Mouse (Mus musculus): Measurements from ENCODE around the gene Ttc17.

The Ttc17 gene

DNA sequence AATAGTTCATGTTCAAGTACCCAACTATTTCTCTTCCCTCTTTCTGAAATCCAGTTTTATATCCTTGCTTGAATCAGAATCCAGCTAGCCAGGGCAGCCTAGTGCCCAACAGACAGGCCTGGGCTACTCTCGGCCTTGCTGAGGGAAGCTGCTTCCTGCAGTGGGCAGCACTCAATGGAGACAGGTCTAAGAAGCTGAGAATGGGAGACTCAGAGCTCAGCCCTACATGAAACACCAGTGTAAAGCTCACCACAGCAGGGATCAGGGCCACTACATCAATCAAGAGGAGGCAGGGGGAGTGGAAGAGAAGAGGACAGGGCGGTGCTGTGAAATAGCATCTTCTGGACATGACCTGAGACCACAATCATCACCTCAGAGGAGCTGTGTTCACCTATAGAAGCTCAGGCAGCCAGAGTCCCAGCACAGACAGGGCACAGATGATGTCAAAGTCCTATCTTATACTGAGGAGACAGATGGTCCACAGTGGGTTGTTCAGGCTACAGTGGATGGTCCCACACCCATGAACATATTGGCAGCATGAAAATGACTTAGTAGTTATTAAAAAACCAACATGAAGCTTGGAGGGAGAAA is 25.3 kb downstream of the Ttc17 start:
- DNase-seq (ENCODE audit: low spot score) = no peak

DNA sequence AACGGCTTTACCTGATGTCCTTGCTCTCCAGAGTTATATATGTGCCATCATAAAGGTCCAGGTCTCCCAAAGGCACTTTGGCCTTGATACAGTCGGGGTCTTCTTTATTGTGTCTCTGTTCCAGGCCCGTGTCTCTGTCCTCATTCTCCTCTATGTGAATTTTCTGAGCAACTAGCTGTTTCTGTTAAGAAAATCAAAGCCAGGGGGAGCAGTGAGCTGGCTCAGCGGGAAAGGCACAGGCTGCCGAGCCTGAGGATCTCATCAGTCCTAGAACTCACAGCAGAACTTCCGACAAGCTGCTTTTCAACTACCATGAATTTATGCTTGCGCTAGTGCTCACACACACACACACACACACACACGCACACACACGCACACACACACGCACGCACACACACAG is 27.8 kb downstream of the Ttc17 start:
- DNase-seq (ENCODE audit: low spot score) = no peak

DNA sequence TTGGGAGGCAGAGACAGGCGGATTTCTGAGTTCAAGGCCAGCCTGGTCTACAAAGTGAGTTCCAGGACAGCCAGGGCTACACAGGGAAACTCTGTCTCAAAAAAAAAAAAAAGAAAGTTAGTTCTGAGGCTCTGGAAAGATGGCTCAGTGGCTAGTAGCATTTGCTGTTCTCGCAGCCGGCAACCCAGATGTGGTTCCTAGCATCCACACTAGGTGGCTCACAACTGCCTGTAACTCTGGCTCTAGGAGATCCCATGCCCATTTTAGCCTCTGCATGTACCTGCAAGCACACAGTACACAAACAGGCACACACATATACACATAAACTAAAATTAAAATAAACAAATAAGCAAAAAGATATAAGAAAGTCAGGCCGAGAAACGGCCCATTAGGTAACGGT is 35.4 kb downstream of the Ttc17 start:
- no peak for DNase-seq (ENCODE audit: low spot score)

DNA sequence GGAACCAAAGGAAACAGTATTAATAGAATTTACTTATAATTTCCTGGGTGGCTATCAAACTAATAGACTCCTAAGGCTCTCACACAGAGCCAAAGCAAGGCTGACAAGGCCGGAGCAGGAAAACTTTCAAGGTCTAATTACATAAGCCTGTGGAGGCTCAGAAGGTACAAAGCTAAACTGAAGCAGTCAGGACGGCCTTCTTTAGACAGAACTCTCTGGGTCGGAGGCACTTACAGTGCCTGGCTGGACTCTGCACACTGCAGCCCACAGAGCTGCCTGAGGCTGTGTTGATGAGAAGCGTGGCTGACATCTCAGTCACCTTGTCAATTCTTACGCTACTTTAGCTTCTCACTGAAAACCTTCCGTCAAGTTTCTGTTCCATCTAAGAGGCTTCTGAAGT is 42.7 kb downstream of the Ttc17 start:
- no peak for DNase-seq (ENCODE audit: low spot score)

DNA sequence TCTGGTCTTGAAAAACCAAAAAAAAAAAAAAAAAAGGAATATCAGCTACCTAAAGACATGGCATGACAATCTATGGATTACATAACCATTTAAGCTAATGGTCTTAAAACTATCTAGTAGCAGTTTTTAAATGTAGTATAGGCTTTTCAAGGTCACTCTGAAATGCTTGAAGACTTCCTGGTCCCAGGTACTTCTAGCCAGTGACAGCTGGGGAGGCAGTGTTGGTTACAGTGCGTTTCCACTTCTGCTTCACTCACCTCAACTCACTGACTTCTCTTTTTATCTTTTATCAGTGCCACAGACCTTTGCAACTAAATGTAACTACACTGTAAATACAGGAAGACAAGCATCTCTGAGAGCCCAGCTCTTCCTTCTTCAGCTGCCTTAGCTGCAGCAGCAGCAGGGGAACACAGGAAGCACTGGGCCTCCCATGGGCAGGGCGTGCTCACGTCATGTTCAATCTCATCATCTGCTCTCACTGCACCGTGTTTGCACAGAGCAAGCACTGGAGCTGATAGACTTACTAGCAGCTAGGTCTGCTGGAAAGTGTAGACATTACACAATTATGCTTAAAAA is 46.0 kb downstream of the Ttc17 start:
- DNase-seq (ENCODE audit: low spot score) = no peak

DNA sequence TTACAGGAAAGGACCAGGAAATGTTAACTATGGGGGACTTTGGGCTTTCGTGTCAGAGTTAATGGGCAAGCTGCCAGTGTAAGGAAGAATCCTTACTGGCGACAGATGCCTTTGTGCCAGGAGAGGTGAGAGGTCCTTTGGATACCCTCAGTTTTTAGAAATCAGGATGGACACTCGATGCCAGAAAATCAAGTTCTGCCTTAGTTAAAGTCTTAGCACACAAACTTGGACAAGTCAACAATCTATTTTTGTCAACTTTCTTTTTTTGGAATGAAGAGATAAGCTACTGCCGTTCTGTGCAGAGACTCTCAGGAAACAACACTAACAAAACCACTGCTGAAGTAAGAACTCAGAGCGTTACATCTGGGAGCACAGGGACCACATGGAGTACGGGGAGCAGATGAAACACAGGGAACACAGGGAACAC is 58.3 kb downstream of the Ttc17 start:
- no peak for DNase-seq (ENCODE audit: low spot score)

DNA sequence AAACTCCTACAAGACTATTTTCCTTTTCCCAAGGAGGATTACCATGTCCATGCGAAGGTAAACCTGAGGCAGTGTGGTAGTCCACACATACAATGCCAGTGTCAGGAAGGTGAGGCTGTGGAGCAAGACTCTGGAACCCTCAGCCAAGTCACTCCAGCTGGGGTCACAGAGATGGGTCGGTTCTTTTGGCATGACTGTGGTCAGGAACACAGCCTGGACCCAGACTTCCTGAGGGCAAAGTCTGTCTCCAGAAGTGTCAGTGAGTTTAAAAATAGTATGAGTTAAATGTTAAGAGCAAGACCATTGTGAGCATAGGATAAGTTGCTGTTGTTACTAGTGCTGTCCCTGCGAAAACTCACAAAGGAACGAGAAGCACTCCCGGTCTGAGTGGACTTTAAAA is 59.7 kb downstream of the Ttc17 start:
- no peak for DNase-seq (ENCODE audit: low spot score)

DNA sequence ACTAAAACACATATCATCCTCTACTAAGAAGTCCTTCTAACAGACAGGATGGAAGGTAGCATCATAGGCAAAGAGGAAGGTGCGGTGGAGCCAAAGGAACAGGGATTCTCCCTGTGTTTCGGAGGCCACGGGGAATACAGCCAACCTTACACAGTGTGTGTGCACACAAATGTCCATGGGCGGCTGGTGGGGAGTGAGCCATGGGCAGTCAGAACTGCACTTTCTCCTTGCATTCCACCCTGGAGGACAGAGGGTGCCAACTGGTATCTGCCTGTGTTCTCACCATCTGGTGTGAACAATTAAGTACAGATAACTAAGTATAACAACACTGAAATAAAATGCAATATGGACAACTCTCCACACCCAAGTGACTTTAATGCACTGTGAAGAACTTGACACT is 61.9 kb downstream of the Ttc17 start:
- DNase-seq (ENCODE audit: low spot score) = no peak

DNA sequence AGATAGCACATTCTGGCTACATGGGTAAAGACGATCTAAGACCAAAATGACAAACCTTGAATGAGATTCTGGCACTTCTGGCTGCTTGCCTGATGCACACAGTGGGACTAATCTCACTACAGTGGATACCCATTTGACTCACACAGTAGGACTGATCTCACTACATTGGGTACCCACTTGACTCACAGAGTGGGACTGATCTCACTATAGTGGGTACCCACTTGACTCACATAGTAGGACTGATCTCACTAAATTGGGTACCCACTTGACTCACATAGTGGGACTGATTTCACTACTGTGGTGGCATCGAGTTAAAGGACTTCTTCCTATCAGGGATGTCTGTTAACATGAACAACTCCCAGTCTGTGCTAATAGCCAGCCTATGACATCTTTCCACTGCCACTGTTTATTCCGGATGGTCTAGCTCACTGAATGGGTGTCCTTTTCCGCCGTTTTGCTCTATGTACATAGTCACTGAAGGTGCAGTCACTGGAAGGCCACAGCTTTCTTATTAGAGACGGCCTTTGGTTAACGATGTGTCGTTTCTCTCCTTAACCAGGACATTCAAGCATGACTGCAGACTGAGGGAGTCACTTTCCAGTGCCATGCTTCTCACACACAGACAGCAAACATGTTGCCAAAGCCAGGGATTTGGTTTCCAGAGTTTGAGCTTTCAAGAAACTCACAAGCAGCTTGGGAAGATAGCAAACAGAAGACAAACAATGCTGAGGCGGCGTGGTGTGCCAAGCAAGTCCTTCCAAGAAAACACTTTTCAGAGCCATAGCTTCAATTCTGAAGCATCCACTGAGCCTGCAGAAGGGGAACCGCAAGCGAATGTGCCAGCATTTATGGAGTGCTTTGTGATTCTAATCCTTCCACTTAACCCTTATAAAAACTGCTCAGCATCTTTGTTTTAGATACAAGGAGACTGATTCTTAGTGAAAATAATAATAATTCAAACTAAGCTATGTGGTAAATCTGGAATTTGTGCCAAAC is 62.9 kb downstream of the Ttc17 start:
- no peak for DNase-seq (ENCODE audit: low spot score)

DNA sequence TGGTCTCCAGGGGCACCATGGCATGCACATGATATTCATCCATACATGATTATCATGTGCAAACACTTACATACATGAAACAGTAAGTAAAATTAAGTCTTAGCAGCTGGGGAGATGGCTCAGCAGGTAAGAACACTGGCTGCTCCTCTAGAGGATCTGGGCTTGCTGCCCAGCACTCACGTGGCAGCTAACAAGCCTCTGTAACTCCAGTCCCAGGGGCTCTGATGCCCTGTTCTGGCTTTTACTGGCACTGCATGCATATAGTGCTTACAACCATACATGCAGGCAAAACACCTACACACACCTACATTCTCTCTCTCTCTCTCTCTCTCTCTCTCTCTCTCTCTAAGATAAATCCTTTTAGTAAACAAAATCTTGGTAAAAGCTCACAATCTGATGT is 65.7 kb downstream of the Ttc17 start:
- DNase-seq (ENCODE audit: low spot score) = no peak

DNA sequence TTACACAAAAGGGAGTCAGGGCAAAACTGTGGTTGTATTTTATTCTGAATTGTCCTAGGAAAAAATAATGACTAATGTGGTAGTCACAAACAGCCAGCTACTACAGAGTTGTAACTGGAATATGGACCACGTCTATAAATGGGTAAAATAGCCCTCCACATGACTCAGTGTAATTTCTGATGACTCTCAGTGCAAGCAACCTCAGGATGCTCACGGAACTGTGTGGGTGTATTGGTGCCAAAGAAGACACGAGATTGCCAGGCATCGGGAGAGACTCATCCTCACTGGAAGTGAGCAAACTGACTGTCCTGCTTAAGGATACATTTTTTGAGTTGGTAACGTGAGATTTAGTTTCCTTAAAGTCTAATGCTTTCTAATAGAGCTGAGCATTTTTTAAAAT is 67.0 kb downstream of the Ttc17 start:
- no peak for DNase-seq (ENCODE audit: low spot score)

DNA sequence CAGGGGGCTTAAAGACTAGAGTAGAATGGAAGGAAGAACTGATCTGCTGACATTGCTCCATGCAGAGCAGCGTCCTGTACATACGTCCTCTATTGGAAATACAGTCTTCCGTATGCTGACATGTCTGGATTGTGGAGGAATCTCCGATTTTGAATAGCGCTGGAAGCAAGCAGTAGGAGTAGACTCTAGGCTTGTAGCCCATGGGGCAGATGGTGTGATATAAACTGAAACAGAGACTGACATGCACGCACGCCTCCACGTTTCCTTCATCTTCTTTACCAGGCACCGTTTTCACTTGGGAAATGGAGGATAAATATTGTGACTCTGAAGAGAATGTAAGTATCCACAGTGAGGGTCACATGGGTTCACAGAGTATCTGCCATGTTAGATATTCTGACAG is 70.2 kb downstream of the Ttc17 start:
- DNase-seq (ENCODE audit: low spot score) = no peak

DNA sequence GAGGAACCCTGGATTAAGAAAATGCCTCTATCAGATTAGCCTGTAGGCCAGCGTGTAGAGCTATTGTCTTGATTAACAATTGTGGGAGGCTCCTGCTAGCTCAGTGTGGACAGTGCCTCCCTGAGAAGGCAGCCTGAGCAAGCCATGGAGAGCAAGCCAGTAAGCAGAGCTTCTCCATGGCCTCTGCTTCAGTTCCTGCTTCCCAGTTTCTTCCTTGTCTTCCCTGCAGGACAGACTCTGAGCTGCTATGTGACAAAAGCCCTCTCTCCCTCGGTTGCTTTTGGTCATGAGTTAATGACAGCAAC is 71.8 kb downstream of the Ttc17 start:
- DNase-seq (ENCODE audit: low spot score) = no peak

DNA sequence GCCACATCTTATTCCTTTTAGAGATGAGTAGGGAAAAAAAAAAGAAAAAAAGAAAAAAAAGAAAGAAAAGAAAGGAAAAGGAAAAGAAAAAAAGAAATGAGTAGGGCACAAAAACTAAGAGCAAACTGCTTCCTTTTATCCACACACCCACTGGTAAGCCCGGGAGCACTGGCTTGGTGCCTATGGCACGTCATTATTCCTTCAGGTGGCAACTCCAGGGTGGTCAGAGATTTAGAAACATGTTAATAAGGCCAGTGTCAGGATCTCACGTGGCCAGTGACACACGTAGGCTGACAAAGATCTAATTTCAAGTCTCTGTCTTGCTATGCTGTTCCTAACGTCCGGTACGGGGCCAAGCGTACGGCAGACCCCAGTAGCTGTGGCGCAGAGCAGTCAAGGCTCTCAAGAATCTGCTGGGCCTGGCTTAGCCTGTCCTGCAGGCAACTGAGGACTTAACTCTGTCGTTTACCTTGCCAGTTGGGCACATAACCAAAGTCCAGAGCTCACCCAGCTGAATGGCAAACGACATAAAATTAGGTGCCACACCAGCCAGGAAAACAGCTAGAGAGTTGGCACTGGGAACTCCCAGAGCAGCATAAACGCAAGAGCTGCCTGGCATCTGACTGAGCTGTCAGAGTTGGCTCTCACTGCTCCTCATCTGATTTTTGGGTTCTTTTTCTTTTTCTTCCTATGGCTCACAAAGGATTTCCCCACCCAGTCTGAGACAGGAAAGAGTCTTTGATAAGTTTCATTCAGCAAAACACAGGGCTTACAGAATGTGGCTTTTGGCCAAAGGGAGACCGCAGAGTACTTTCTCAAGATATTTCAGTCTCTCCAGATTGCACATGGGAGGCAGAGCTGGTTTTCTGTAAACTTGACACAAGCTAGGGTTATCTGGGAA is 72.4 kb downstream of the Ttc17 start:
- no peak for DNase-seq (ENCODE audit: low spot score)

DNA sequence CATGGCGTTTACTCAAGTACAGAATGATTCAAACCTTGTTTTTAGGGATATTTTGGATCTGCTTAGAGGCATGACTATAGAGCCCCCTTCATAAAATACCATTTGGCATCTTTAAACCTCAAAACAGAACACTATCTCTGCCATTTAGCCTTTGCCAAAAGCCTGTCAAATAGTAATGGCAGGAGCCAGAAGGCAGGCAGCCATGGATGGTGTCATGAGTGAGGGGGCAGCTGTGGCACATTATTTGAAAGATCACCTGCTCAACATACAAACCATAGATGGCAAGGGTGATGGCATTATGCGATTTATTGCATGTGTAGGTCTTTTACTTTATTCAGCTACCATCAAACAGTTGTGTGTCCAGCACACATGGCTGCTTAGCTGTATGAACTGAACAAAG is 73.4 kb downstream of the Ttc17 start:
- no peak for DNase-seq (ENCODE audit: low spot score)

DNA sequence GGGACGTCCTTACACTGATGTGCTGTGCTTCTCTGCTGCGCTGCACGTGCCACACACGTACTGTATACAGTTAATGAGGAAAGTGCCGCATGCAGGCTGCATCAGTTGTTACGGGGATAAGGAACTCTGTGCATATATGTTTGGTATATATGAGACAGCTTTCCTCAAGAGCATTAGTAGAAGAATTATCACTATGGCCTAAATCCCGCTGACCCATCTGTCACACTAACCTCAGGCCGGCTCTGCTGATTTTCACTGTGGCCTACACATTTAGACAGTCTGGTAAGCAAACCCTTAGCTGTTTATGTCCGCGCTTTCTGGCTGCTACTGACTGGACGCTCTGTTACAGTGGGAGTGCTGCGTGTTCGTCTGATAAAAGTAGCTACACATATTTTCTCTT is 77.2 kb downstream of the Ttc17 start:
- DNase-seq (ENCODE audit: low spot score) = no peak

DNA sequence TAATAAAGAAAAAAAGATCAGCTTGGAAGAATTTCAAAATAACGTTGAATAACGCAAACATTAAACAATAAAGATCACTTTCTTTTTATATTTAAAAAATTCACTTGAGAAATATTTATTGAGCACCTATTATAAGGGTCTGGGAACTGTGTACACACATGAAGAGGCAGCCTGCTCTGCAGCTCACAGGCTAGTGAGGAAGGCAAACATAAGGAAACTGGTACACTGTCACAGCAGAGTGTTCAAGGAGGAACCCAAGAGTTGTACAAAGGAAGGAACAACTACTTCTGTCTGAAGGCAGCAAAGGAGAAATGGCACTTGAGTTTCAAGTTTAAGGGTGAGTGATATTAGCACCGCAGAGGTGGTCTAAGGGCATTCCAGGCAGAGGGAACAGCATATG is 78.7 kb downstream of the Ttc17 start:
- DNase-seq (ENCODE audit: low spot score) = no peak

DNA sequence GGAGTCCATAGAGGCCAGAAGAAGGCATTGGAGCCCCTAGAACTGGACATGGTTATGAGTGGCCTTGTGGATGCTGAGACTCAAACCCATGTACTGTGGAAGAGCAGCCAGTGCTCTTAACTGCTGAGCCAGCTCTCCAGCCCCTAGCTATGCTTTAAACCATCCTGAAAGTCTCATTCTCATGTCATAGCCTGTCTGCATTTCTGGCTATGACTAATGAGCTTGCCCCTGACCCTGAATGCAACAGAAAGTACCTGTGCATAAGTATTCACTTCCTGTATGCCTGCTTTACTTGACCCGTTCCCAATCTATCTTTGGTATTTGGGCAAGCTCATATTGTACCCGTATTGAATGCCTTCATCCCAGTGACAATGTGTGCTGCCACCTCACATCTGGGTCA is 86.7 kb downstream of the Ttc17 start:
- DNase-seq (ENCODE audit: low spot score) = no peak

DNA sequence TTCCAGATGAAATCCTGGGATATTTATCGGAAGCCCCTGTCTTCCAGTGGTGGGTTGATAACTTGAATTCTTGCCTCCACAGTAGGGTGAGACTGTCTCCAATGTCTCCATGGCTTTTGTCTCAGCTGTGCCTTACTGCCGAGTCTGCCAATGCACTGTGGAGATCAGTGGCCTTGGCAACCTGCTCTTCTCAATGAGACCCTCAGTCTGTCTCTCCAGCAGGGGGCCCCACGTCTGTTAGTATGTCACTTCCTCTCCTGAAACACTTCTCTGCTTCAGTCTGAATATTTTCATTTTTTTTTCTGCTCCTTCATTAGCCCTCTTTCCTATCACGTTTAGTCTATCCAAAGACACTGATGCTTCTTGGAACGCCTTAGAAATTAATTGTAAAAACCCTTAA is 90.0 kb downstream of the Ttc17 start:
- no peak for DNase-seq (ENCODE audit: low spot score)

DNA sequence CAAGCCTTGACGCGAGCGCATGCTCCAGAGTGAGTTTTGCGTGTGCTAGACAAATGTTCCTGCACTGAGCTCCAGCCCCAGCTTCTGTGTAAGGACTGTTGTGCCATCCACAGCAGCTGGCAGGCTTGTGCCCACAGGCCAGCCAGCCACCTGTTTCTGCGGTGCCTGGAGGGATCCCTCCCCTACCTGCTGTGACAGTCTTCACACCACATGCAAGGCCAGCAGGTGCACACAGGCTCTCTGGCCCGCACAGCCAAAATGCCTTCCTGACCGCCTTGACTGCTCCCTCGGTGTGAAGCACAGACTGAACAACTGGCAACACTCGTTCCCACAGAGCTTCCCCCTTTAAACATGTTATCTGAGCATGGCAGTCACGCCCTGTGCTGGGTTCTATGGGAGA is 102.5 kb downstream of the Ttc17 start:
- no peak for DNase-seq (ENCODE audit: low spot score)

DNA sequence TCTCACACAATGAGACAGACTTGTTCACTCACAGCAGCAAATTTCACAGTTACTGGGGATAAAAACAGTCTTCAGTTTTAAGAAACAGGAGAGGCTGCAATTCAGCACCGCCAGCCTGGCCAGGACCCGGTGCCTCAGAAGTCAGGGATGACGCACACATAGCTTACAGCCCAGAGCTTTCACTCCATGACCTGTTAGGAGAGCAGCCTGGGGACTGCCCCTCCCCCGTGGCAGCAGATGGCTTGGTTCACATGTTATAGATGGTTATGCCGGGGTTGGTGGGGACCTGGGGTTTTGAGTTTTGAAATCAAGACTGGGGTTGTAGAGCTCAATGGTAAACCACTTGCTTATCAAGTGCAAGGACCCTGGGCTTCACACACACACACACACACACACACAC is 104.1 kb downstream of the Ttc17 start:
- DNase-seq (ENCODE audit: low spot score) = no peak

DNA sequence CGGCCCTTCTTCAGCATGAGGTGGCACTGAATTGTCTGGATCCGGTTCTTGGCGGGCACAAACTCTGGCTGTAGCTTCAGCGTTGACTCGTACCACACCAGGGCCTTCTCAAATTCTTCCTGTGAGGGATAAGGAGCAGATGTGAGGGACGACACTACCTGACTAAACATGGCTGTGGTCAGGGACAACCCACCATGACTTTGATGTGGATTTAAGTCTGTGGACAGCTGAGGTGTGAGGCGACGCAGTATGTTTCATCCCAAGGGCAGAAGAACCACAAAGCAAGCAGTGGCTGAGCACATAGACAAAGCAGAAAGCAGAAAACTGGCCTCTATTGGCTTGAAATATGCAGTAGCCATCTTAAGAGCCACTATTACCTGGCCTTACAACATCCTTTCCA is 104.7 kb downstream of the Ttc17 start:
- no peak for DNase-seq (ENCODE audit: low spot score)

DNA sequence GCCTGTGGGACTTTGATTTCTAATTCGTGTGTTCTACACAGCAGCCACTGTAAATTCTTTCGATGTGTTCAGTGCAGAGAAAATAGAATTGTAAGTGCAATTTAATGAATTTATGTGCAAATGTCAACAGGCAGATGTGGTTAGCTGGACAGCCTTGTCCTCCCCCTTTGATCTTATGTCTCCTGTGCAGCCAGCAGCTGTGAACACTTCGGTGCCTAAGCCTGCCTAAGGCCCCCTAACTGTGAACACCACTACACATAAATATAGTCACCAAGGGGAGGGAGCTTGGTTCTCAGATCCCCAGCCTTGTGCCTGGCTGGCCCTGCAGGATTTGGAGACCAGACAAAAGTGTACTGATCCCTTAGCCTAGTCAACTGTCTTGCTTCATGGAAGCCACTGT is 109.0 kb downstream of the Ttc17 start:
- DNase-seq (ENCODE audit: low spot score) = no peak
